Mouse (Mus musculus) myocyte (in vitro differentiated cells): Measurements from ENCODE around the gene Ttc21a. TPM values are rescaled to one million over a fixed set of nuclear protein-coding genes. Genes with fewer than 3 reads are reported as not detected.
A peak's percentile ranks its signal among the peaks of the same experiment; 100 is the strongest.
"Not testable (repeated sequence)": the region's sequence is repeated elsewhere in the genome, so short reads cannot be mapped to it uniquely, and the experiment has no call there.

Experiments used
- H3K27me3 ChIP-seq: one replicate; pipeline ENCODE4 v1.6.1; 2011; ENCODE audit not compliant: control insufficient read depth, insufficient read depth, insufficient read length
- H3K36me3 ChIP-seq: one replicate; pipeline ENCODE4 v1.6.1; 2011; ENCODE audit not compliant: control insufficient read depth, insufficient read depth
- H3K4me2 ChIP-seq: one replicate; pipeline ENCODE4 v1.6.1; 2011; ENCODE audit warnings: low read depth, control low read depth
- H3K4me3 ChIP-seq: one replicate; pipeline ENCODE4 v1.5.1; 2011; ENCODE audit warnings: mild to moderate bottlenecking, control low read depth, moderate library complexity
- H3K79me2 ChIP-seq: one replicate; pipeline ENCODE4 v1.6.1; 2011; ENCODE audit not compliant: control insufficient read depth, insufficient read depth
- H3ac ChIP-seq: one replicate; pipeline ENCODE4 v1.6.1; 2011; ENCODE audit not compliant: control insufficient read depth, insufficient read length
- CEBPB ChIP-seq: IDR thresholded peaks from 2 replicates; pipeline ENCODE4 v1.6.1; 2011; ENCODE audit warnings: mild to moderate bottlenecking, moderate library complexity; ENCODE audit not compliant: poor library complexity, insufficient read depth, severe bottlenecking
- E2F4 ChIP-seq: IDR thresholded peaks from one replicate; pipeline ENCODE4 v1.6.1; 2011; ENCODE audit warnings: mild to moderate bottlenecking, control low read depth, moderate library complexity; ENCODE audit not compliant: insufficient read depth
- MAX ChIP-seq: IDR thresholded peaks from one replicate; pipeline ENCODE4 v1.6.1; 2011; ENCODE audit warnings: low read depth, mild to moderate bottlenecking, control low read depth
- MYOD1 ChIP-seq, 3 experiments: IDR thresholded peaks; one replicate each; pipeline ENCODE4 v1.6.1; 2011; ENCODE audit warnings: control low read depth in 2 of 3, low read depth in 2 of 3, mild to moderate bottlenecking in 2 of 3, moderate library complexity in 1 of 3; ENCODE audit not compliant: insufficient read length in 2 of 3, control insufficient read depth in 1 of 3
- MYOG ChIP-seq, 3 experiments: IDR thresholded peaks; one replicate each; pipeline ENCODE4 v1.6.1; 2011; ENCODE audit warnings: control low read depth in 2 of 3, low read depth in 2 of 3, mild to moderate bottlenecking in 2 of 3; ENCODE audit not compliant: insufficient read length in 2 of 3, control insufficient read depth in 1 of 3, insufficient read depth in 1 of 3
- POLR2A ChIP-seq: IDR thresholded peaks from one replicate; pipeline ENCODE4 v1.6.1; 2011; ENCODE audit warnings: low read depth, mild to moderate bottlenecking, control low read depth, moderate library complexity; ENCODE audit not compliant: insufficient read length
- POLR2AphosphoS2 ChIP-seq: IDR thresholded peaks from one replicate; pipeline ENCODE4 v1.6.1; 2011; ENCODE audit warnings: low read depth, control low read depth; ENCODE audit not compliant: insufficient read length
- REST ChIP-seq: IDR thresholded peaks from one replicate; pipeline ENCODE4 v1.6.1; 2011; ENCODE audit warnings: mild to moderate bottlenecking, control low read depth, moderate library complexity; ENCODE audit not compliant: insufficient read depth, insufficient read length
- SRF ChIP-seq: IDR thresholded peaks from one replicate; pipeline ENCODE4 v1.6.1; 2011; ENCODE audit warnings: low read depth; ENCODE audit not compliant: control insufficient read depth, insufficient read length
- TCF12 ChIP-seq: IDR thresholded peaks from one replicate; pipeline ENCODE4 v1.6.1; 2011; ENCODE audit warnings: mild to moderate bottlenecking, control low read depth; ENCODE audit not compliant: poor library complexity, insufficient read depth, severe bottlenecking
- TCF3 ChIP-seq: IDR thresholded peaks from one replicate; pipeline ENCODE4 v1.6.1; 2011; ENCODE audit warnings: low read depth, control low read depth; ENCODE audit not compliant: insufficient read length
- USF1 ChIP-seq: IDR thresholded peaks from one replicate; pipeline ENCODE4 v1.6.1; 2011; ENCODE audit warnings: low read depth, mild to moderate bottlenecking, control low read depth, moderate library complexity
- polyA plus RNA-seq: library from polyadenylated mRNA; unstranded; fragments of >200 nt; fragmentation: generic; extraction: Trizol; gene quantifications from one replicate; pipeline ENCODE4 v1.2.1, GENCODE M21; 2012; ENCODE audit warnings: missing spikeins

Ttc21a gene
- polyA plus RNA-seq, 1 experiment = 0.05 TPM

- no peak for TF ChIP-seq E2F4
- peak; percentile 93 for TF ChIP-seq USF1
- Histone ChIP-seq H3K4me2 (peak overlapping the region; percentile 71), H3K4me3 (no peak overlapping the region), H3K36me3 (no peaks in the 10 kb centered on the region), H3K27me3 (no peaks in the 10 kb centered on the region), H3K79me2 (no peaks in the 10 kb centered on the region), H3ac (no peak overlapping the region)
Observed at GRCm38 (mm10) chr9:120011533-120011932, 74.1 kb downstream of the Ttc21a start.

DNA sequence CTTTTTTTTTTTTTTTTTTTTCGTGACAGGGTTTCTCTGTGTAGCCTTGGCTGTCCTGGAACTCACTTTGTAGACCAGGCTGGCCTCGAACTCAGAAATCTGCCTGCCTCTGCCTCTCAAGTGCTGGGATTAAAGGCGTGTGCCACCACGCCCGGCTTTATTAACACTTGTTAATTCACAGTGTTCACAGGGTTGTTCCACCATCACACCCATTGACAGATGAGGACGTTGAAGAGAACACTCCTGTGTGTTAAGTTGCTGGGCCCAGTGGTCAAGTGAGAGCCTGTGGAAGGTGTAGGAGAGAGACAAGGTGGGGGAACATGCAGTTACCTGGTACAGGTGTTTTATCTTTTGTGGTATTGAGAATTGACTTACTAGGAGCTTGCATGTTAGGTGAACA lies 74.8 kb downstream of the Ttc21a start:
- not testable (repeated sequence) for H3K79me2 ChIP-seq, H3K36me3 ChIP-seq, H3K27me3 ChIP-seq, H3K4me3 ChIP-seq, H3ac ChIP-seq, H3K4me2 ChIP-seq

- Histone ChIP-seq H3K36me3 (no peaks in the 10 kb centered on the region), H3K4me3 (no peak overlapping the region), H3K27me3 (no peaks in the 10 kb centered on the region), H3K79me2 (no peaks in the 10 kb centered on the region), H3K4me2 (no peak overlapping the region), H3ac (no peak overlapping the region)
- no peak for TF ChIP-seq MAX
- TF ChIP-seq POLR2AphosphoS2 = peak; percentile 33
Observed at GRCm38 (mm10) chr9:120012781-120013180, 75.4 kb downstream of the Ttc21a start.

DNA sequence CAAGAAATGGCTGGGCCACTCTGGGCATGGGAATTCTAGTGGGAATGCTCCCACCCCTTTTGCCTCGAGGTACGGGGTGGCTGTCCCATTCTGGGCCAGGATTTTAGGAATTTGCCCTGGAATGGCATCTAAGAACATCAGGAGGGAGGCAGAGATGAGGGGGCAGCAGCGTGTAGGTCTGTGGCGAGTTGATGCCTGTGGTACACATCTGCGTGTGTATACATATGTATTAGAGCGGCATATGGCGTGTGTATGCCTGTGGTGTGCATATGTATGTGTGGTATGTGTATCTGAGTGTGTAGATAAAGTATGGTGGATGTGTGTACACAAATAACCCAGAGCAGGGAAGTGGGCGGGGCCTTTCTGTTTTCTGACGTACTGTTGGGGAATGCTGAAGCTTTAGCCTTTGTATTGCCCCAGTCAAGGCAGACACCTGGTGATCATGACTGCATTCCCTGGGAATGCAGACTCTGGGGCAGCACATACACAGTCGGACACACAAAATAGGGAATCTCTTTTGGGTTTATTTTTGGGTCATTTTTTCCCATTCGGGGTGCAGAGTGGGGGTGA lies 75.9 kb downstream of the Ttc21a start:
- peaks cover 2% of the 10 kb centered on the region for H3K36me3 ChIP-seq
- H3K4me3 ChIP-seq = no peak overlapping the region
- peak overlapping the region; percentile 30 for H3K4me2 ChIP-seq
- no peaks in the 10 kb centered on the region for H3K27me3 ChIP-seq
- H3ac ChIP-seq = no peak overlapping the region
- peak; percentile 6 for TF ChIP-seq POLR2A
- peak; percentile 63 for TF ChIP-seq POLR2AphosphoS2
- no peak for TF ChIP-seq CEBPB
- no peaks in the 10 kb centered on the region for H3K79me2 ChIP-seq

DNA sequence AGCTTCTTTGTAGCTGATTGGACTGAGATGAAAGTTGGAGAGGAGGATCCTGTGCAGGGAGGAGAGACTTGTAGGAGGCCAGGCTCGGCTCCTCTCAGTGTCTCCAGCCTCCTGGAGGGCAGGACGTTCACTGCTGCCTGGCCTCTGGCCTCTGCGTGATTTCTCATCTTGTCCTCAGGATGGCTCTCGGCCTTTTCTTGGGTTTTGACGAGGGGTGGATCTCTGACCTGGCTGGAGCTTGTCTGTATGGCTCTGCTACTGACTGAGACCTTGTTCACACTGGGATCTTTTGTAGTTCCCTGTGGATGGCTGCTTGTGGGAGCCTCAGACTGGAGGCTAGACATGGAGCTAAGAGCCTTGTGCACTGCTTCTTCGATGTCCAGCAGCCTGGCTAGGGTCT lies 77.4 kb downstream of the Ttc21a start:
- H3K4me3 ChIP-seq = no peak overlapping the region
- H3ac ChIP-seq = no peak overlapping the region
- H3K36me3 ChIP-seq = peaks cover 4% of the 10 kb centered on the region
- H3K27me3 ChIP-seq = no peaks in the 10 kb centered on the region
- no peak overlapping the region for H3K4me2 ChIP-seq
- TF ChIP-seq TCF3 (no peak), MYOD1 (IDR thresholded peaks at IDR 0.05; ENCODE audit: control insufficient read depth in 1 of 3, insufficient read length in 2 of 3, low read depth in 2 of 3) (no peak), POLR2AphosphoS2 (no peak), TCF12 (no peak), SRF (no peak), CEBPB (no peak), MAX (no peak), USF1 (no peak), REST (no peak), E2F4 (no peak), POLR2A (no peak), MYOG (IDR thresholded peaks at IDR 0.05; ENCODE audit: control insufficient read depth in 1 of 3, insufficient read depth in 1 of 3, insufficient read length in 2 of 3, low read depth in 2 of 3) (no peak)
- H3K79me2 ChIP-seq = no peaks in the 10 kb centered on the region

- no peak overlapping the region for H3ac ChIP-seq
- TF ChIP-seq MYOG (IDR thresholded peaks at IDR 0.05; ENCODE audit: control insufficient read depth in 1 of 3, insufficient read depth in 1 of 3, insufficient read length in 2 of 3, low read depth in 2 of 3) (peak in 1 of 3 experiments; percentile 29), USF1 (no peak)
- H3K27me3 ChIP-seq = no peaks in the 10 kb centered on the region
- no peak overlapping the region for H3K4me2 ChIP-seq
- H3K79me2 ChIP-seq = no peaks in the 10 kb centered on the region
- peaks cover 4% of the 10 kb centered on the region for H3K36me3 ChIP-seq
- H3K4me3 ChIP-seq = no peak overlapping the region
Observed at GRCm38 (mm10) chr9:120016956-120017355, 79.5 kb downstream of the Ttc21a start.

Other genes starting within 250 kb of the Ttc21a start
- 1.6 TPM for gene Scn10a, start 218.3 kb upstream of the Ttc21a start, polyA plus RNA-seq
- 0.01 TPM for gene Scn11a, start 112.2 kb upstream of the Ttc21a start, polyA plus RNA-seq
- gene Wdr48, start 42.7 kb upstream of the Ttc21a start, polyA plus RNA-seq = 12.1 TPM
- gene Gorasp1, start within 50 bp of the Ttc21a start, polyA plus RNA-seq = 10.5 TPM
- 9.2 TPM for gene Csrnp1, start 47.1 kb downstream of the Ttc21a start, polyA plus RNA-seq
- gene Xirp1, start 86.0 kb downstream of the Ttc21a start, polyA plus RNA-seq = 35.6 TPM
- not detected for gene Cx3cr1, start 132.3 kb downstream of the Ttc21a start, polyA plus RNA-seq
- not detected for gene Ccr8, start 154.5 kb downstream of the Ttc21a start, polyA plus RNA-seq
- gene Slc25a38, start 172.8 kb downstream of the Ttc21a start, polyA plus RNA-seq = 12.9 TPM
- 2,555 TPM for gene Rpsa, start 190.1 kb downstream of the Ttc21a start, polyA plus RNA-seq
- gene Mobp, start 212.1 kb downstream of the Ttc21a start, polyA plus RNA-seq = not detected